Mouse (Mus musculus): ENCODE measurements at regions not wholly inside any gene's neighbourhood (a gene's known extent, or its start where the extent isn't known, plus 50 kb on each side); places are given as distances from the start of the nearest gene placed in this dataset.

DNA sequence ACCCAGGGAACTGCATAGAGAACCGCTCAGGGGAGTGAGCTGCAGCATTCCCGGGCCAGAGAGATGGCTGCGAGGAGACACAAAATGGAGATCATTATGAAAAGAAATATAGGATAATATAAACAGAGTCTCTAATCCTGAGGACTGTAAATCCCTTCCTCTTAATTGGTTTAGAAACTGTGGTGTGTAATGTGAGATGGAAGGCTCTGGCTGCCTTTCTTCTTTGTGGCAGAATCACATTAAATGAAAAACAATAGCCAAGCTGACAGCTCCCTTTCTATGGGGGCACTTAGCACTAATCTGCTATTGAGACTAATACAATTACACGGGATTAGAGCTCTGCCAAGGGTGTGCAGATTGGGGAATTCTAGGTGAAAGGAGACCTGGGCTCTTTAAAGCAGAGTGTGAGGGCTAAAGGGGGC, 288.0 kb downstream of the Icos start:
- DNase-seq (ENCODE audit: low spot score): no peak

DNA sequence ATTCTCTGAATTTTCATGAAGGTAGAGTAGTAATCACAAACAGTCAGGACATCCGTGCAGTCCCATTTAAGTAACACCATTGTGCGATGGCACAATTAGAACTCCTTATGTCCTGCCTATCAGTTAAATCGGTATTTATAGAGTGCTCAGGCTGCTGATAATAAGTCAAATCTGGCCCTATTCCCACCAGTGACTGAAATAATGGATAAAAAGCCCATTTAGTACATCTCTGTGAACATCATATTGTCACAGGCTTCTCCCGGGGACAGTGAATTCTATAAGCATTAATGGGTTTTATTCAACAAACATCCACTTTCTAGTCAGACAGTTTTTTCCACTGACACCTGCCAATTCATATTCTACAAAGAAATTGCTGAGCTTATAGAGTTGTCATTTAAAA, 296.1 kb downstream of the Icos start:
- DNase-seq (ENCODE audit: low spot score): no peak

DNA sequence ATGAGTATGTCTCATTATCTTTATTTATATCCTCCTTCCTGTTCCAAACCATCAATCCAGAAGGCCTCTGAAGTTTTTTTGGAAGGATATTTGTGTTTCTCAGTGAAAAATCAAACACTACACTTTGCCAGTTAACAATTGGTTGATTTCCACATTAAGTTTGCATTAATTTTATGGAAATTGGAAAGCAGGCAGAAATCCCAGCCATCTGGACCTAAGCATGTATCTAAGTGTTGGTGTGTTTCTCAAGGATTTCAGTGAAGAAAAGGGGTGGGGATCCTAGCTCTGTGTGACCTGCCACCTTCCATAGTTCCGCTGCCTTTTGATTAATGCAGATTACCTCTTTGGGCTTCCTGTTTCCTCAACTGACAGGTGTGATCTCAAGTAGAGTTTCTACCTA, 296.5 kb downstream of the Icos start:
- DNase-seq (ENCODE audit: low spot score): no peak

DNA sequence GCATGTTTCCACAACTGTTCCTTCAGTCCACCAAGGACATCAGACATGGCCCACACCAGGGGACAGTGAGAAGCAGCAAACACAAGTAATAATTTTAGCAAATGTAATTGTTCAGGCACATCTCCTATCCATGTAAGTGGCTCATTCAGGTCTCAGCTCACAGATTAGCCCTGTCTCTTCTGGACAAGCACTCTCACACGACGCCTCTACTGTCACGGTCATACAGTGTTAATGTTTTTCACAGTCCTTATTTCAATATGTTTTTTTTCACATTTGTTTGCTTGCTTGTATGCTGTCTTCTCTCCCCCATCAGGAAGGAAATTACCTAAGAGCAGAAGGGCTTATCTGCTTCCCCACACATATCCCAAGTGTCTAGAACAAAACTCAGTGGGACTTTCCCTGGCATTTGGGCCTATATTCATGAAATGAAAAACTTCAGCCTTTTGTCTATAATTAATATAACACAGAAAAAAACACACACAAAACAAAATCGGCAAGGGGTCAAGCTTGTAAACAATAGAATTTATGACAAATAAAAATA, 299.5 kb downstream of the Icos start:
- DNase-seq (ENCODE audit: low spot score): no peak

DNA sequence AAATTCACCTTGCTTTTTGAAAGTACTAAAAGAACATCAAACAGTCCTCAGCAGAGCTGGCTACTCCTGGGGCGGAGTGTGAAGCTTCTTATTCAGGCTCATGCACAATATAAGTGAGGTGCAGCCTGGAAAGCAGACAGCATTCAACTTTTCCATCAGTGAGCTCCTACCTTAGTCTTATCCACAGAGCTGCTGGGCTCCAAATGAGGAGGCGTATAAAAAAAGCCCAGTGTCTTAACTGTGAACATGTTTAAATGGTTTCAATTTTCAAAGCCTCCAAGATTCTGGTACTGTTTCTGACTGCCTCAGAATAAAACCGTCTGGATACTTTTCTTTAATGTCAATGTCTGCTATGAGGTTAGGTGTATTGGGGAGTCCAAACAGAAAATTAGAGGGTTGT, 310.5 kb downstream of the Icos start:
- no peak for DNase-seq (ENCODE audit: low spot score)

DNA sequence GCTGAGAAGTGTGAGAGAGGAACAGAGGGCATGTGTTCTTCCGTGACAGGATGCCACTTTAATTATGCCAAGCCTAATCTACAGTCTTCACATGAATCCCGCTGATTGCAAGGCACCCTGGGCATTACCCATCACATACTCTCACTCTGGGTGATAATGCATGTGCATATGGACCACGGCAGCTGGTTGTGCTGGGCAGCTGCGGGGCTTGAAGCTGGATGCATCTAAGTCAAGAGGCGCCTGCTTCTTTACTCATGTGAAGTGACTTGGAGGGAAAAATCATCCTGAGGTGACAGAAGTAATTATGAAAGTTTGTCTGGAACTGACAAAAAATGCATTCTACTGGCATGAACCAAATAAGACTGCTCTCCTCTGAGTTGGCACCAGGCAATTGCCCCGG, 311.2 kb downstream of the Icos start:
- DNase-seq (ENCODE audit: low spot score): no peak

DNA sequence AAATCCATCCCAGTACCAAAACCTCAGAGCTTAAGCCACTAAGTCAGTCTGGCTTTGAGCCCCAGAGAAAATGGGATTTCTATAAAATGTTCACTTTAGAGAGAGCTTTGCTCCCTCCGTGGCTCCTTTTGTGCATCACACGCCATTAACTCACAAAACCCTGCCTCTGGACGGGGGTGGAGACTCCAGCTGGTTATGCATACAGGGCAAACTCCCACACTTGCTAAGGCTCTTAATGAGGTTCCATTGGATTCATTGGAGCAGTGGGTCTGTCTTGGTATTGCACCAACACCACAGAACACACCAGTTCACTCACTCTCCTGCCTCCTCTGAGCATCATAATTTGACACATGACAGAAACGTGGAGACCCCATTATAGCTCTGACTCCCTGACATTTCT, 311.8 kb downstream of the Icos start:
- no peak for DNase-seq (ENCODE audit: low spot score)

DNA sequence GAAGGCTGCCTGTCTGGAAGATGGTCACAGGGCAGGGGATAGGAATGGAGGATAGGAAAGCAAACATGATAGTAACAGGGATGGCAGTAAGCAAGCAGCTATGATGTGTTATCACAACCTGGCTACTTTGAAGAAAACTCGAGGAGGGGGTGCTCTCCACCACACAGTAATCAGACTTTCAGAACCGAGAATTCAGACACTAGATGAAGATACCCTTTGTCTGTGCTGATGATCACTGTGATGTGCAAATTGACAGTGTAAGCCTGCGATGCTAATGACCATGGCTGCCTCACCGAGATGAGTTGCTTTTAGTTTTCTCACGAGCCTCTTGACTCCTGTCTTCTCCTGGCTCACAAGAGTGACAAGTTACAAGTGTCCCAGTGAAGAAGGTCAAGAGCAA, 315.4 kb downstream of the Icos start:
- no peak for DNase-seq (ENCODE audit: low spot score)

DNA sequence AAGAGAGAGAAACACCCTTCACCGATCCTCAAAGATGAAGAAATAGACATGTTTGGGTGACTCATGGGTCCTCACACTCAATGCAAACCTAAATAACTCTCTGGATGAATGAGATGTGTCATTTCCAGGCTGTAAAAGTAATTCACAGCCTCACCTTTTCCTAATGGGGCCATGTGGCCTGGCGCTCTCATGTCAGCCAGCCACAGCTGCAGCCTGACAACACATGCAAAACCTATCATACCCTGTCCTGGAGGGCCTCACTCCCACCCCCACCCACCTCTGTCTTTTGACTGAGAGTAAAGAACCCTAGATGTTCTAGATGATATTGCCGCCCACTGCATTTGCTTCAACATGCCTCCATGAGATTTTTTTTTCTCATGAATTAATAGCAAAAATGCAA, 317.5 kb downstream of the Icos start:
- DNase-seq (ENCODE audit: low spot score): no peak

DNA sequence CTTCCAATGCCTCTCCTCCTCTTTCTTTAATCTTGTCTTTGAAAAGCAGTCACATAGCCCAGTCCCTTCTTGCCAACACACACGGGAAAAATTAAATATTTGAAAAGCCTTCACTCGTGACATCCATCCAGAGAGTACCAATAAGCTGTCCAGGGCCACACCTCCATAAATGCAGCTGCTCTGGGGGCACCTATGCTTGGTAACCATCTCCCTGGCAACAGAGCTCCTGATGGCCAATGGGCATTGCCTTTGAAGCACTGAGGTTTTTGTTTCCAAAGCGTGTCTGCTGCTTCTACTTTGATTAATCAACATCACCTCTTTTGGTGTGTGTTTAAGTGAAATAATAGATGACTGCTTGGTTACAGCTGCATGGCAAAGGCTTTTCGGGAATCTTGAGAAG, 319.1 kb downstream of the Icos start:
- DNase-seq (ENCODE audit: low spot score): no peak

DNA sequence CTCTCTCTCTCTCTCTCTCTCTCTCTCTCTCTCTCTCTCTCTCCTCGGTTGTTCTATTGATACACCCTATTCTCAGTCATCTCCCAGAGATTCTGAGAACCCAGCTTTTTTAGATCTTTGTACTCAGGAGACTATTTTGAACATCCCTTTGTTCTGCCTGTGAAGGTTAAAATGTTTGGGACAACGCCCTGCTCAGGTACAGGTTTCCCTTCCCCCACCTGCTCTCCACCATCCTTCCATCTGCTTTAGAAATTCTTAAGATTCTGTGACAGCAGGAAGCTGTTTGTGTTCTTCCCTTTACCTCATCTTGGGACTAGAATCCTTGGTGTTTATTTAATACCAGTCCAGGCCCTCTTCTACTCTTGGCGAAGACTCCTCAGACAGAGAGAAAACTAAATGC, 319.6 kb downstream of the Icos start:
- no peak for DNase-seq (ENCODE audit: low spot score)

DNA sequence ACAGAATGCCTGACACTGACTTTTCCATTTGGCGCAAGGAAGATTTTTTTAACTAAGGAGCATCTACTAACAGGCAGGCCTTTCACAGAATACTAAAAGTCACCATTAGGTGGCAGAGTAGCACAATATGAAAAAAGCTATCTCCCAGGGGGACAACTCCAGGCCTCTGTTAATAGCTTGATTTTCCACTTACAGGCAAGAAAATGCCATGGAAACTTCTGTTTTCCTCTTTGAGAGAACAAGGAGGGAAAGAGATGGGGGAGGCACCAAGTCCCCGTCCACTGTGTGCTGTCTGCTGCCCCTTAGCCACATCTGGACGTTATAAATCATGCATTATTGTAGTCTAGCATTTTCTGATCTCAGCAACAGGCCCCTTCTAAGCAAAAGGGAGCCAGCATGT, 320.3 kb downstream of the Icos start:
- DNase-seq (ENCODE audit: low spot score): no peak

DNA sequence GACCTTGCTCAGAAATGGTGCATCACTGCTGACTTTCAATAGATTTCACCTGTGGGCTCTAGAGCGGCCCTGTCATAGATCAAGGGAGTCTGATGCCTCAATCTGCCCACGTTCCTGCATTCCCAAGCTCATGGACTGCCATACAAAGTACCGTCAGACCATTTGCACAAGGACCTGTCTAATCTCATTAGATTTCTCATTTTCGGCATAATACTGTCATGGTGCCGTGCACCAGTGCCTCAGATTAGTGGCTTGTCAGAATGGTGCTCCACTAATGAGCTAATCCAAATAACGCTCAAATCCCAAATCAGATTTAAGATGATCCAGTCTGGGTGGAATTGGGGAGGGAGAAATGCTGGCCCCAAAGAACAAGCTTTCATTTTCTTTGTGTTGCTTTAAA, 321.1 kb downstream of the Icos start:
- DNase-seq (ENCODE audit: low spot score): no peak

DNA sequence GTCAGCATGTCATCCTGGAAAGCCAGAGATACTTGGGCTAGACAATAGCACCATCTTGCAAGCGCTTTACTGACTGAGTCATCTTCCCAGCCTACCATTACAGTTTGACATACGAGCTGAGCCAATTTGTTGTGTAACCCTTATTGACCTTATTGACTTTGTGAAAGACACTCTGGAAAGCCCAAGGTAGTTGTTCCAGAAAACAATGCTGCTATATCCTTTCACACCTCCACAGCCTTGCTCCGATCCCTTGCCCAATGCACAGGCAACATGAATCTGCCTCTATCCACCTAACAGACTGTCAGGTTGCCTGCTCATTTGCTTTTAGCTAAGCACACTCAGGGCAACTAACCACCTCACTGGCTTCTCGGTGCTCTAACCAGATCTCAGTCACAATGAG, 322.8 kb downstream of the Icos start:
- no peak for DNase-seq (ENCODE audit: low spot score)

DNA sequence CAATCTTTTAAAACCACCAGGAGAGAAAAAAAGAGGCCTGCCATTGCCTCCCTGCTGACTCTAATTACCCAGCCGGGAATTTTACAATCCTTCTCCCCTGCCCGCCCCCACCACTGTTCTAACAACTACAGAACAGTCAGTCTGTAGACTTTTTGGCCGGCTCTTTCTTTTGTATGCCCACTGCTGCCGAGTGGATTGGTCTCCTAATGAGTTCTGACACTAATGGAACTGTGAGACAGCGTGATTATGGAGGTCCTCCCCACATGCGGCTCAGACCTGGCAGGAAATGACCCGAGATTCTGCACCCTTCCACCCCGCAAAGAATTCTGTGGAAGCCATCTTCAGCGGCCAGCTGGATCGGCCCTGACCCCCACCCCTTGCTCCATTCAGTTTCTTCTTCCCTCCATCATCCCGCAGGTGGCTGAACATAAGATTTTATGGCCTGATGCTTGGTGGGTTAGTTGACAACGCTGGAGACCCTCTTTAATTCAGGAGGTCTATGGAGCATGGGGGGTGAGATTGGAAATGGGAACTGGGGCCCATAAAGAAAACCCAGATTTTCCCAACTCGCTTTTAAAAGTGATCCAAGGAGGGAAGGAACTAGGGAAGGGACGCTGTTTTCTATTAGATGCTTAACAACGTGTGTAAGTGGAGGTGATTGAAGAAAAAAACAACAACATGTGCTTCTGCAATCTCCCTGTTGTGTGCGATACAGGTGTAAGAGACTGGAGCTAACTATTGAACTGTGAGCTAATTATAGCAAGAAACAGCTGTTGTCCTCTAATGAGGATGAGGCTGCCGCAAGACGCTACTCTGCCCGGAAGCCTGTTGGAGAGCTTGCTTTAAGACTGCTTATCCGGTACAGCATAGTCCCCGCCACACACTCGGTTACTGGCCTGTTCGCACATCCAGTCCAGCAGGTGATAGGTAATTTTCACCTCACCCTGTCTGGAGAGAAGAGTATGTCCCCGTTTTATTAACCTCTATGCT, 323.6 kb downstream of the Icos start:
- DNase-seq (ENCODE audit: low spot score): no peak

DNA sequence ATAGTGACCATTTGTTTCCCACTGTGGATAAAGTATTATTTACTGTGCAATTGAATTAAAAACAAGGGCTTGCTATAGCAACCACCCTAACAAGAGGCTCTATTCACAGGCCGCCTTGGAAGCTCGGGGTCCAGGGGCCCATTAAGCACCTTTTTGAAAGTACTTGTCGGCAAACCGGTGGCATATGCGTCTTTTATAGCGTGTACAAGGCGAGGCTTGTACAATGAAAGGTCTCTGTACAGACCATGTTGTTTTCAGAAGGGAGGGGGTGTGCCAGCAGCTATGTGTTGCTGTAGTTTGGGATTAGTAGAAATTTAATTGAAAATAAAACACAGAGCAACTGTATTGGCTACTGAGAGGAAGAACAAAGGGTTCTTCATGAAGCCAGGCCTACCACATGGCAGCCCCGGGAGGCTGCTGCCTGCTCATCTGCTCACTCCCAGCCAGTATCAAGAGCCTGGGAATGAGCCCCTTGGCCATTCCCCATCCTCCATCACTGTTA, 324.9 kb downstream of the Icos start:
- DNase-seq (ENCODE audit: low spot score): no peak

DNA sequence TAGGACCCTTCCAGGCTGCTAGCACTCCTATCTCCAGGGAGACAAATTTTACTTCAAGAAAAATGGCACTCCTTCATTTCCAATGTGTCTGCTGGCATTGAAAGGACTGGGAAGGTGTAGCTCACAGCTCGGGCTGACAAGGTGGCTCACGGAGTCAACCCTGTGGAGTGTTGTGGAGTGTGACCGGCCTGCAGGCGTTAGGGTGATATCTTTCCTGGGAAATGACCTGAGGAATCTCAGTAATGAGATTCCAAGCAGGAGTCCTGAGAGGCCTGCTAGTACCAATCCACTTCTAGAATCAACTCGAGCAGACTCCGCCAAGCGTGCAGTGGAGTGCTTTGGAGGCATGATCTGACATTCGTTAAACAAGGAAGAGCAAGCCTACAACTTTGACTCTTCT, 328.6 kb downstream of the Icos start:
- no peak for DNase-seq (ENCODE audit: low spot score)

DNA sequence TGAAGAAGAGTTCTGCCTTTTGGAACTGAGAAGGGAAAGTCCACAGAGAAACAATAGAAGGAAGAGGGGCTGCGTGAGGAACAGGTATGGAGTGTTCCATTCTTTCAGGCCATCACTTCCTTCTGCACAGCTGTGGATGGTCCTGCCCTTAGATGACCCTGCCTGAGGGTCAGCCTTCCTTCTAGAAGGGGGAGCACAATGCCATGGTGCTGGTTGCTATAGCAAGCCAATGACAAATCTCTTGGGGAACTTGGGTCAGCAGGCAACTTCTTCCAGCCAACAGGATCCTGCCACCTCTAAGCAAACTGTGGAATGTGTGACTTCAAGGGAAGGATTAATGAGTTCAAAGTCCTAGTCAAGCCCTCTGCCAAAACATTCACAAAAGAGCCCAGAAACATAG, 329.1 kb upstream of the Pard3b start:
- DNase-seq (ENCODE audit: low spot score): no peak

DNA sequence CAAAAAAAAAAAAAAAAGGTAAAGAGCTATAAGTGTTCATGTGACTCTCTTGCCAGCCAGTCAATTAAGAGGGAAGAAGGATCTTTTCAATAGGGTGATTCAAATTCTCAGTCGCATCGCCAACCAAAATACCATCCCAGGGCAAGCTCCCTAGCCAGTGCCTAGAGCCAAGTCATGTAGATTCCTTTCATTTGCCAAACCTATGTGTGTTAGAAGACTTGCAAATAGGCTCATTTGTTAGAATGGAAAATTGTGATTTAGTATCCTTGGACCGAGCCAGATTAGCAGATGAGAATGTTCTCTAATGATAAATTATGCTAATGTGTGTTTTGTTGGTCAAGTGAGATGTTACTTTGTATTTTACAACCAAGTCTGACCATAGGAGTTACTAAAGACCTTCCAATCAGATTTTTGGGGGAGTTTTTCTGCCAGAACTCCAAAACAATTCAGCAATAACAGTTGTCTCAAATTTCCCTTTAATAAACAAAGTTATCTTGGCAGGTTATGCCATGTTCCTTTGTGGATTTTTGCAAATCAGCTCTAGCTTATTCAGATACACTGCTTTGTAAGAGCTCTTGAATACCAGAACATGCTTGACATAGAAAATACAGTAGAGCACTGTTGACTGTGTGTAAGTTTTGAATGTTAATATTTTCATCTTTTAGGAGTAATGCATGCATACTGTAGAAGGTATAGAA, 328.4 kb upstream of the Pard3b start:
- no peak for DNase-seq (ENCODE audit: low spot score)

DNA sequence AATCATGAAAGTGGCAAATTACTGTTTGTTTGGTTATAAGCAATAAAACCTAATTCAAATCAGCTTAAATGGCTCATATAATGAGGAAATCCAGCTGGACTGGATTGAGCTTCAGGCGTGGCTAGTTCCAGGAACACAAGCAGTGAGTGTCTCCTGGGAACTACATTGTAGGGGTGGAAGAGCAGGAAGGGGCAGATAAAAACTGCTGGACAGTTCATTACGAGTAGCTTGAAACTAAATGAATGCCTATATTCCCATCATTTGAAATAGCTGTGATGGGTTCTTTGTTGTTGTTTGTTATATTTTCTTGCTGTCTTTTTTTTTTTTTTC, 327.9 kb upstream of the Pard3b start:
- DNase-seq (ENCODE audit: low spot score): no peak

DNA sequence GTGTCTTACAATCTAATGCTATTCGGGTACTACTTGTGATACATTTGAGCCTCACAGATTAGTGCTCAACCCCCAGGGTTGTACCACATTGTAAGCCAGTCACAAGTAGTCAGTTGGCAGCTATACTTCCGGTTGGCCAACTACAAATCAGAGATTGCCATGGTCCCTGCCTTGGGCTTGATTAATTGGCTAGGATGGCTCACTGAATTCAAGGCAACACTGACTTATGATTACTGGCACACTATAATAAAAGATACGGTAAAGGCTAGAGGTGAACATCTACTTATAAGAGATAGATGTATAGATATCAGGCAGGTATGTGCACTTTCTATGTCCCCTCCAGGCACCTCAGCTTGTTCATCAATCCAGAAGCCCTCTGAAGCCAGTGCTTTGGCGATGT, 325.4 kb upstream of the Pard3b start:
- no peak for DNase-seq (ENCODE audit: low spot score)

DNA sequence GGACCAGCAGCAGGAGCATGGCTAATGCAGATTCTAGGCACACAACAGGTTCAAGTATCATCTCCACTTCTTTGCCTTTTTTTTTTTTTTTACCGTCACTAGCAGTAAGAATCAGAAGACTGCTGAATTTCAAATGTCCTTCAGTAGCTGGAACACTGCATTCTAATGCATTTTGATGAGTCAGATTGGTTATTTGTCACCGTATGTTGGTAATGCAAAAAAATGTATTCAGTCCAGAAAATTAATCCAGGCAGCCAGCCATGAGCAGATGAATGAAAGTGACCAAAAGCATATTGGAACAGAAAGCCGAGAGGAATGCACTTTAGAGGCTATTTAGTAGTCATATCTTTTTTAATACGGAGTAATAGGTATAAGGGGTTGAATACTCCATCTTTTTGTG, 322.4 kb upstream of the Pard3b start:
- DNase-seq (ENCODE audit: low spot score): no peak

DNA sequence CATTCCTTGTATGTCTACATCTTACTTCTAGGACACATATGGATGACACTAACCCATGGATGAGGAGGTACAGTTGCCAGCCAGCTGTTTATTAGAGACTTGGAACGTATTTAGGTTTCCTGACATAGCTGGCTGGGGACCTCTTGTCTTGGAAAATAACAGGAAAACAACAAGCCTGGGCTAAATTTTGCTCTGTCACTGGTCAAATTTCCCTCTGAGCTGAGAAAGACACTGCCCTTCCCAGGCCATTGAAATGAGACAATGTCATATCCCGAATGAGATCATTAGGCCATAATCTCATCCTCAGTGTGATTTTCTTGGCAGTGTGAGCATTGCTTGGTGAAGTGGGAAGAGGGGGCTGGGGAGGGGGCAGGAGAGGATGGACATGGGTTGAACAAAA, 321.9 kb upstream of the Pard3b start:
- no peak for DNase-seq (ENCODE audit: low spot score)
